Mouse (Mus musculus) stomach, embryonic 15.5 days (tissue): ENCODE data around the gene Nat8f2. TPM values are rescaled to one million over a fixed set of nuclear protein-coding genes. Genes with fewer than 3 reads are reported as not detected.

Experiments used
- polyA plus RNA-seq: library from polyadenylated mRNA; unstranded; fragments of >200 nt; fragmentation: Nextera tagmentation; extraction: Ambion mirVana; gene quantifications from 2 replicates; pipeline ENCODE4 v1.2.1, GENCODE M21; 2015

The Nat8f2 gene
- polyA plus RNA-seq, 1 experiment from 2014 or later = 0.04 TPM

Other genes with a start within 250 kb of the Nat8f2 start
- gene Nat8f7, start 156.0 kb downstream of the Nat8f2 start, polyA plus RNA-seq = not detected in 2 replicates
- 0.08 TPM in 1 of 2 replicates, not detected in the other for gene Nat8f3, start 103.4 kb downstream of the Nat8f2 start, polyA plus RNA-seq
- gene Nat8f6, start 48.2 kb downstream of the Nat8f2 start, polyA plus RNA-seq = not detected in 2 replicates
- not detected in 2 replicates for gene Nat8f5, start 48.2 kb downstream of the Nat8f2 start, polyA plus RNA-seq
- 0.46 and 0.63 TPM in 2 replicates for gene Nat8, start 37.1 kb downstream of the Nat8f2 start, polyA plus RNA-seq
- 3.7 and 4.1 TPM in 2 replicates for gene Nat8f4, start 35.7 kb upstream of the Nat8f2 start, polyA plus RNA-seq
- gene Tprkb, start 42.7 kb upstream of the Nat8f2 start, polyA plus RNA-seq = 31.3 and 32.1 TPM in 2 replicates
- 5.9 and 6.7 TPM in 2 replicates for gene Nat8f1, start 46.5 kb upstream of the Nat8f2 start, polyA plus RNA-seq
- 39.4 and 41.2 TPM in 2 replicates for gene Dusp11, start 92.5 kb upstream of the Nat8f2 start, polyA plus RNA-seq
- gene Figla, start 147.0 kb upstream of the Nat8f2 start, polyA plus RNA-seq = not detected in 2 replicates
- 7.4 and 12.6 TPM in 2 replicates for gene Add2, start 159.5 kb upstream of the Nat8f2 start, polyA plus RNA-seq